In the genomic region with DNA sequence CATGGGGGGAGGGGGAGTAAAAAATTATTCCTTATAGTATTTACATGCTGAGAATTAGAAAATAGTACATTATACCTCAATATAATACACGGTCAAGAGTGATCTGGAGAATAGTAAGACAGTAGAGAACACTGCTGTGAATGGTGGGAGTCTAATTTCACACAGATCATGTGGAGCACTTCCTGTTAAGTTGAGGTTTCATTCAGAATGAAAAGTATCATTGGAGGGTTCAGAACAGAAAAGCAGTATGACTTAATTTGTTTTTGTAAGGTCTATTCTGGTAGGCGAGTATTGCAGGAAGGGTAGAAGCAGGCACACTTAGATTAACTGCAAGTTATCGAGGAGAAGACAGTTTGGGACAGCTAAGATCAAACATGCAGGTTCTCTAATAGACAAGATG, we compare ENCODE assay signal across 15 mouse cellular contexts.
"Had no signal": no experiment of that assay in that cellular context is flagged by ENCODE, and none has a peak within 500 bp of the region (broad histone marks: within the 10 kb centered on the region; RNA-seq: fewer than 3 reads in every experiment).

No protein-coding gene starts in this region.

- ATAC-seq: liver, postnatal 0 days; midbrain, embryonic 16.5 days had no signal

- H3K9me3 ChIP-seq: lung, embryonic 15.5 days; midbrain, embryonic 10.5 days; midbrain, embryonic 12.5 days; neural tube, embryonic 12.5 days; stomach, embryonic 15.5 days had no signal

- H3K4me3 ChIP-seq: lung, embryonic 15.5 days; midbrain, embryonic 10.5 days; midbrain, embryonic 12.5 days; myocyte; neural tube, embryonic 12.5 days; stomach, embryonic 15.5 days had no signal

- H3K27me3 ChIP-seq: lung, embryonic 15.5 days; midbrain, embryonic 12.5 days; neural tube, embryonic 12.5 days; stomach, embryonic 15.5 days had no signal

- H3K4me2 ChIP-seq: lung, embryonic 15.5 days; midbrain, embryonic 12.5 days; neural tube, embryonic 12.5 days; stomach, embryonic 15.5 days had no signal

- H3K4me1 ChIP-seq: lung, embryonic 15.5 days; midbrain, embryonic 10.5 days; midbrain, embryonic 12.5 days; neural tube, embryonic 12.5 days; stomach, embryonic 15.5 days had no signal

- H3K27ac ChIP-seq: lung, embryonic 15.5 days; midbrain, embryonic 10.5 days; midbrain, embryonic 12.5 days; neural tube, embryonic 12.5 days; stomach, embryonic 15.5 days had no signal

- H3K9ac ChIP-seq: liver, postnatal 0 days; lung, embryonic 15.5 days; midbrain, embryonic 12.5 days; neural tube, embryonic 12.5 days; stomach, embryonic 15.5 days had no signal

- DNase-seq: liver, postnatal 0 days; lung, adult 2 months; lung, postnatal 10 days; lung, postnatal 4 days; midbrain, embryonic 14.5 days; right cerebral cortex, postnatal 14 days; thymus, adult 18-20 months; thymus, postnatal 36 days had no signal
